ENCODE assay signal across 8 mouse cellular contexts in genomic region chr13:13775778-13776494, GRCm38 (mm10). TPM values are rescaled to one million over a fixed set of nuclear protein-coding genes. Genes with fewer than 3 reads are reported as not detected.
A peak's percentile ranks its signal among the peaks of the same experiment; 100 is the strongest.
DNase-seq lines count a peak whose midpoint lies in the region; TF ChIP-seq lines count a peak whose summit lies in the region.

No protein-coding gene starts in this region.

- no peak for TF ChIP-seq CTCF in lung, adult 2 months (IDR thresholded peaks at IDR 0.05; ENCODE audit: insufficient read depth, low read length)

- H3K4me1 ChIP-seq in lung, adult 2 months (ENCODE audit: control insufficient read depth, insufficient read depth, low read length): no peaks in the 10 kb centered on the region

- peak; percentile 24 to 32 for DNase-seq in lung, adult 18-20 months
- DNase-seq in lung, adult 2 months: no peak
- DNase-seq in embryo, embryonic 10.5 days (ENCODE audit: low spot score): peak; percentile 22
- peak; percentile 22 to 29 for DNase-seq in heart, postnatal 10 days
- peak; percentile 33 for DNase-seq in lung, postnatal 25 days (ENCODE audit: low spot score)
- DNase-seq in spleen, postnatal 36 days (ENCODE audit: low spot score in 2 of 2): peak; percentile 66 to 68
- DNase-seq in T-cell, adult 2 months (ENCODE audit: low spot score): no peak
- no peak for DNase-seq in left cerebral cortex, postnatal 36 days (ENCODE audit: low spot score in 2 of 2)

- TF ChIP-seq POLR2A in lung, adult 2 months (IDR thresholded peaks at IDR 0.05; ENCODE audit: borderline replicate concordance, extremely low read depth, low read depth, low read length): no peak

- intact Hi-C loops in heart, postnatal 10 days (cut with DNase I): no loop called here
- intact Hi-C loops in left cerebral cortex, postnatal 36 days (cut with DNase I): no loop called here

- no peak overlapping the region for H3K4me3 ChIP-seq in lung, adult 2 months (replicated peaks; ENCODE audit: extremely low read depth, low read depth, low read length)

RNA-seq across cellular contexts. Expression of gene Gng4, which starts 7.9 kb away (rescaled TPM):
- 0.45 and 1.8 TPM in 2 replicates for polyA plus RNA-seq in lung, adult 2 months (2012; rRNA removed)
- total RNA-seq in heart, postnatal 10 days (2021): under 1 TPM; 0.25 to 0.62 TPM
- 10 to 100 TPM; 44.3 to 56.6 TPM for total RNA-seq in left cerebral cortex, postnatal 36 days (2021)

Comparison
In these comparisons a context has a peak if more than half of its experiments do, and no peak if none do; other contexts are left out.
1. DNase-seq: peak in lung, adult 18-20 months (2 of 2), embryo, embryonic 10.5 days (single experiment), heart, postnatal 10 days (2 of 2), lung, postnatal 25 days (single experiment) and spleen, postnatal 36 days (2 of 2); none in lung, adult 2 months (single experiment), T-cell, adult 2 months (single experiment) and left cerebral cortex, postnatal 36 days (0 of 2).
2. RNA of gene Gng4, which starts 7.9 kb away (total RNA-seq): 44.3 to 56.6 TPM in left cerebral cortex, postnatal 36 days; 0.25 to 0.62 TPM in heart, postnatal 10 days; every median in the first group is over 10 times any median in the second.